Mouse (Mus musculus): ENCODE results near the gene Krt222. TPM values are rescaled to one million over a fixed set of nuclear protein-coding genes. Genes with fewer than 3 reads are reported as not detected.

Krt222 gene
- polyA plus RNA-seq (2012): not detected in 2 replicates

GRCm38 (mm10) chr11:99243820-99244374 is at the start of gene Krt222:
Gene Krt222 (minus strand): TSS chr11:99244085.
- TF ChIP-seq GATA1 (IDR thresholded peaks at IDR 0.05; ENCODE audit: low read length): no peak

- TF ChIP-seq GATA1 (IDR thresholded peaks at IDR 0.05; ENCODE audit: low read length): no peak
Measured at GRCm38 (mm10) chr11:99292846-99293245, 49.0 kb upstream of the Krt222 start.

- TF ChIP-seq GATA1 (IDR thresholded peaks at IDR 0.05; ENCODE audit: low read length): no peak
Measured at GRCm38 (mm10) chr11:99284833-99285312, 41.0 kb upstream of the Krt222 start, which contains the start of gene Krt24. Gene Krt24 (minus strand): TSS chr11:99285262.

- no peak for TF ChIP-seq GATA1 (IDR thresholded peaks at IDR 0.05; ENCODE audit: low read length)
Measured at GRCm38 (mm10) chr11:99284011-99284410, 40.1 kb upstream of the Krt222 start.

- TF ChIP-seq GATA1 (IDR thresholded peaks at IDR 0.05; ENCODE audit: low read length): no peak
Measured at GRCm38 (mm10) chr11:99283334-99283733, 39.4 kb upstream of the Krt222 start.

- no peak for TF ChIP-seq GATA1 (IDR thresholded peaks at IDR 0.05; ENCODE audit: low read length)
Measured at GRCm38 (mm10) chr11:99281116-99281515, 37.2 kb upstream of the Krt222 start.

GRCm38 (mm10) chr11:99279986-99280385 is 36.1 kb upstream of the Krt222 start:
- no peak for TF ChIP-seq GATA1 (IDR thresholded peaks at IDR 0.05; ENCODE audit: low read length)

GRCm38 (mm10) chr11:99276786-99277185 is 32.9 kb upstream of the Krt222 start:
- TF ChIP-seq GATA1 (IDR thresholded peaks at IDR 0.05; ENCODE audit: low read length): no peak

- no peak for TF ChIP-seq GATA1 (IDR thresholded peaks at IDR 0.05; ENCODE audit: low read length)
Measured at GRCm38 (mm10) chr11:99275624-99276023, 31.7 kb upstream of the Krt222 start.

GRCm38 (mm10) chr11:99272721-99273120 is 28.8 kb upstream of the Krt222 start:
- TF ChIP-seq GATA1 (IDR thresholded peaks at IDR 0.05; ENCODE audit: low read length): no peak

- no peak for TF ChIP-seq GATA1 (IDR thresholded peaks at IDR 0.05; ENCODE audit: low read length)
Measured at GRCm38 (mm10) chr11:99269192-99269591, 25.3 kb upstream of the Krt222 start.

- TF ChIP-seq GATA1 (IDR thresholded peaks at IDR 0.05; ENCODE audit: low read length): no peak
Measured at GRCm38 (mm10) chr11:99265796-99266195, 21.9 kb upstream of the Krt222 start.

- TF ChIP-seq GATA1 (IDR thresholded peaks at IDR 0.05; ENCODE audit: low read length): no peak
Measured at GRCm38 (mm10) chr11:99265220-99265619, 21.3 kb upstream of the Krt222 start.

- no peak for TF ChIP-seq GATA1 (IDR thresholded peaks at IDR 0.05; ENCODE audit: low read length)
Measured at GRCm38 (mm10) chr11:99256213-99256612, 12.3 kb upstream of the Krt222 start.

GRCm38 (mm10) chr11:99255316-99255715 is 11.4 kb upstream of the Krt222 start:
- TF ChIP-seq GATA1 (IDR thresholded peaks at IDR 0.05; ENCODE audit: low read length): no peak

- no peak for TF ChIP-seq GATA1 (IDR thresholded peaks at IDR 0.05; ENCODE audit: low read length)
Measured at GRCm38 (mm10) chr11:99253893-99254292, 10.0 kb upstream of the Krt222 start.

- TF ChIP-seq GATA1 (IDR thresholded peaks at IDR 0.05; ENCODE audit: low read length): no peak
Measured at GRCm38 (mm10) chr11:99252671-99253070, 8.8 kb upstream of the Krt222 start.

GRCm38 (mm10) chr11:99250666-99251065 is 6.8 kb upstream of the Krt222 start:
- no peak for TF ChIP-seq GATA1 (IDR thresholded peaks at IDR 0.05; ENCODE audit: low read length)
